Mouse (Mus musculus) heart, postnatal 14 days (tissue): ENCODE data around the gene Rxra. TPM values are rescaled to one million over a fixed set of nuclear protein-coding genes. Genes with fewer than 3 reads are reported as not detected.
A peak's percentile ranks its signal among the peaks of the same experiment; 100 is the strongest.

Experiments used
- DNase-seq, 2 experiments: peaks; one replicate each; pipeline ENCODE4 v3.0.0; 2021 to 2022
- intact Hi-C: fragments of 180-260 bp; cut with DNase I; formaldehyde crosslinking; loops from one replicate; pipeline ENCODE4 v1.15.1; 2025
- total RNA-seq, 2 experiments: library from RNA; stranded (reverse); gene quantifications; 2 replicates each; pipeline ENCODE4 v1.2.3; 2021

Gene Rxra
- total RNA-seq, 2 experiments from 2014 or later = 38.8 to 42.2 TPM

DNA sequence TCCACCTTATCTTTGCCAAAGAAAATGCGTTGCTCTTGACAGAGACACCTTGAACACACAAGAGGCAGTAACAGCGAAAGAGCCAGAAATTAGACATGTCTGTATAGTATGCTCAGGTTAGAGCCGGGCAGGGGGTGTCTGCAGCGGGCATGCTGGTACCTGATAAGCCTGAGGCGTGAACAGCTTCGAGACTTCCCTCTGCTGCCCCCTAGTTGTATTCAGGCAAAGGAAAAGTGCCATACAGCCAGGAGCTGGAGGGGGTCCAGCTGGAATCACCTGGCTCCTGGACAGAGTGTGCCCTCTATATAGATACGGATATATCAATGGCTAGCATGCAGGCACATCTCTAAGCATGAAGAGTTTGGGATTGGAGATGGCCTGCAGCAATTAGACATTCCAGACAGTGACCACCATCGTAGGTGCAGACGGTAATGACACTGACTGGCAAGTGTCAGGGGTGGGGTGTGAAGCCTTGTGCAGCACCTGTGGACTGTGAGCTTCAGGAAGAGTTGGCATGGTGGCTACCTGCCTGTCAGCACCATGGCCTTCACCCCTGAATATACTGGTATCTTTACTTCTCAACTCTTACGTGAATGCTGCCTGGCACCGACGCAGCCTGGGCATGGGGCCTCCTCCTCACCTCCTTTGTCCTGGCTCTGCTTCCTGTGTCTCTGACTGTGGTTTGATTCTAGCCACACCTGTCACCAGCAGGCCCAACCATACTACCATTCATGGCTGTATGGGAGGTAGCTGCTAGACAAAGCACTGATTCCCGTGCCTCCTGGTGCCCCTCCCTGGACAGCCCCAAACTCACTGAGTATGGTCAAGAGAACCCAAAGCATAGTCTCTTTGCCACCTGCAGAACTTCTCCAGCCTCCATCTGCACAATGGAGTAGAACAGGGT lies 54.0 kb downstream of the Rxra start:
- intact Hi-C loops = no loop called here
- peak; percentile 35 to 64 for DNase-seq

DNA sequence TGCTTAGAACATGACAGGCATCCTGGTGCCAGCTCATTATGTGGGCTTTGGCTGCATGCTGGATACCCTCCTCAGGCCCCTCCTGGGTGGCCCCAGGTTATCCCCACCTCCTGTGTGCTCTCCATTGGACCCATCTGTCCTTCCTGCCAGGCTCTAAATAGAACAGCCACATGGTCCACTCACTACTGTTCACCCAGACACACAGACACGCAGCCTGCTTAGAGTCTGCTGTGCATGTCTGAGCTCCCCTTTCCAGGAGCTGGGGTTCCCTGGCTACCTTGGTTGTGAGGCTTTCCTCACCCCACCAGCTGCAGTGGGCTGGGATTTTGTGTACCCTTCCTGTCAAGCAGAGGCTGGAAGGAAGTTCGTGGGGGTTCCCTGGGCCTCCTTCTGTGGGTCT lies 56.8 kb downstream of the Rxra start:
- intact Hi-C loops = no loop called here

DNA sequence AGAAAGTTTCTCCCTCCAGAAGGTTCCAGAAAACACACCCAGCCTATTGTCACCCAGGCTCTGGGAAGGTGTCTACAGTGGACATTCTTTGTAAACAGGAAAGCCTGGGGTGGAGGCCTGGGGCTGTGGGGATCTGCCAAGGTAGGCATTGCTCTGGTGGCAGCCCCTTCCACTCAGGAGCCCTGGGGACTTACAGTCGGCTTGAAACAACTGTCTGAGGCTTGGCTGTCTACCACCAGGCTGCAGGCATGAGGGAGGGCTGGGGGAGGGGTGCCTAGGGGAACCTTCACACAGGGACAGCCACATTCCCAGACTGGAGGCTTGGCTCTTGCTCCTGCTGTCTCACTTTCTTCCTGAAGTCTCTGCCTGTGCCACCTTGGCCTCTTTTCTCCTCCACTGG lies 58.1 kb downstream of the Rxra start:
- intact Hi-C loops = no loop called here
- DNase-seq = no peak

More for the DNA sequence above, 56.8 kb downstream of the Rxra start:
- no peak for DNase-seq

DNA sequence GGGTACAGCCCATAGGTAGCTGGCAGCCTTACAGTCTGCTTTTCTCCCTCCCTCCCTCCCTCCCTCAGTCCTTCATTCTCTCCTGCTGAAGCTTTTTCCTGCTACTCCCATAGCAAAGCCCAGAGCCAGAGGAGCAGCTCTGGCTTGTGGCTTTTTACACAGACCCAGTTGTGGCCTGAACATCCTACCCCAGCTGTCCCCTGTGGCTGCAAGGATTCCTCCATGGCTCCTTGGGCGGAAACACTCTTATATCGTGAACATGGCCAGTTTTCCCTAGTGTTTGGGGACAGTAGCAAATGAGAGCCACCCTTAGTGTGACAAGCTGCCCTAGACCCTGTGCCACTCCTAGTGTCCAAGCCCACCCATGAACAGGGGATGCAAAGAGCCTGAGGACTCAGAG lies 58.6 kb downstream of the Rxra start:
- intact Hi-C loops = no loop called here
- DNase-seq = no peak

DNA sequence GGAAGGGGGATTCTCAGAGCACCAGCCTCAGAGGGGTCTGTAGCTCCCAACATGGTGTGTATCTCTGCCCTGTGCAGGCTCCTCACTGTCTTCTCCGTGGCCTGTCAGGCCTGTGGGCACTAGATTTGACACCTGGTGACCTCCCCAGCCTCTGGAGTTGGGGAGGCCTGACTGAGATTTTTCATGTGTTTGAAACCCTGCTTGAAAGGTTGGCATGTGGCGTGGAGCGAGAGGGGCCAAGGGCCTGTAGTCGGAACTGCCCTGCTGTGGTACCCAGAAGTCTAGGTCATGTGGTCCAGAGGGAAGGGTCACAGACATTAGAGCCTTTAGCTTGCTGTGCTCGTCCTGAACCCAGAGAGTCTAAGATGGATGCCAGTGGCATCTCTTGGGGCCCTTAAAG lies 60.6 kb downstream of the Rxra start:
- no peak for DNase-seq
- intact Hi-C loops = no loop called here

DNA sequence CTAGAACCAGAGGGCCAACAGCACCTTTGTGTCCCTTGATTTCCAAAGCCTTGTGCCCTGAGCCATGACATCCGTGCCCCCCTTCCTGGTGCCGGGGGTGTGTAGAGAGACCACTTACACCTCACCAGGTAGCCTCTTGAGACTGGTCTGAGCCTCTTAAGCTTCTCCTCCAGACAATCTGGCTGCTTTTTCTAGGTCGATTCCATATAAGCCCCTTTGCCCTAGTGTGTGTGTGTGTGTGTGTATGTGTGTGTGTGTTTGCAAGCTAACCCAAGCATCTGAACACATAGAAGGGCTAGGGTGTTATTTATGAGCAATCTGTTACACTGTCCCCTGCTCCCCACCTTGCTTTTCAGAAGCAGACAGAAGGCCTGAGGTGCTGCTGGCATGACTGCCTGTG lies 62.2 kb downstream of the Rxra start:
- no peak for DNase-seq
- intact Hi-C loops = no loop called here

DNA sequence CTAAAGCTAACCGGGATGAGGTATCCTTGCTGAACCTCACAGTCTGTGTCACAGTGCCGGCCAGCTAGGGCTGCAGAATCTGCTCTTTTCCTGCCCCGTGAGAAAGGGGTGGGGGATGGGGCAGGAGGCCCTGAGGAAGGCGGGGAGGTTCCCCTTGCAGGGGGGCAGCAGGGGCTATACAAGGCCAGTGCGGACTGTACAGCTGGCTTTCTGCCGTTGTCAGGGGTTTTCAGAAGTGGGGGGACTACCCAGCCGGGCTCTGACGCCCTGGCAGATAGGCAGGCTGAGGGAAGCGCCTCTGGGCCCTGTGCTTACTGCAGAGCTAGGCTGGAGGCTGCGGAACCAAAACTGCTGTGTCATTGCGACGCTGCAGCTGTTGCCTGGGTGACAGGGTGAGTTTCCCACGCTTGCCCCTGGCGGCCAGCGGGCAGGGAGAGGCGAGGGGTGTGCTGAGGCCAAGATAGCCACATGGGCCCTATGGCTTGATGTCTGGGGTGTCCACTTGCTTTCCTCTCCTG lies 63.9 kb downstream of the Rxra start:
- peak; percentile 80 to 83 for DNase-seq
- intact Hi-C loops = no loop called here

DNA sequence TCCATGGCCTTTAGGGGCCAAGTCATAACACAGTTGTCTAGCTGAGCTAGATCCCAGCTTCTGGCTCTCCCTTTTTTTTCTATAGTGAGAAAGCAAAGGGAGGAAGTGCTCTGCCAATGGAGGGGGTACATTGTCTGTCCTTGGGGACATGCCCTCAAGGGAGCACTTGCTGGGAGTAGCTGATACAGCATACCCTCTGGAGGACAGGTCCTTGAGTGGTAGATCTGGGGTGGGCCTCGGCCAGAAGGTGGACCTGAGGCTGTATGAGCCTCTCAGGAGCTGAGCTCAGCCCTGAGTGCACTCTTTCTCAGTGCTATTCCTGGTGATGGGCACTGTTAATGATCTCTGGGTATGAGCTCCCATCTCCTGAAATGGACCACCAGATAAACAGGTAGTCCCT lies 66.9 kb downstream of the Rxra start:
- intact Hi-C loops = no loop called here
- DNase-seq = no peak

DNA sequence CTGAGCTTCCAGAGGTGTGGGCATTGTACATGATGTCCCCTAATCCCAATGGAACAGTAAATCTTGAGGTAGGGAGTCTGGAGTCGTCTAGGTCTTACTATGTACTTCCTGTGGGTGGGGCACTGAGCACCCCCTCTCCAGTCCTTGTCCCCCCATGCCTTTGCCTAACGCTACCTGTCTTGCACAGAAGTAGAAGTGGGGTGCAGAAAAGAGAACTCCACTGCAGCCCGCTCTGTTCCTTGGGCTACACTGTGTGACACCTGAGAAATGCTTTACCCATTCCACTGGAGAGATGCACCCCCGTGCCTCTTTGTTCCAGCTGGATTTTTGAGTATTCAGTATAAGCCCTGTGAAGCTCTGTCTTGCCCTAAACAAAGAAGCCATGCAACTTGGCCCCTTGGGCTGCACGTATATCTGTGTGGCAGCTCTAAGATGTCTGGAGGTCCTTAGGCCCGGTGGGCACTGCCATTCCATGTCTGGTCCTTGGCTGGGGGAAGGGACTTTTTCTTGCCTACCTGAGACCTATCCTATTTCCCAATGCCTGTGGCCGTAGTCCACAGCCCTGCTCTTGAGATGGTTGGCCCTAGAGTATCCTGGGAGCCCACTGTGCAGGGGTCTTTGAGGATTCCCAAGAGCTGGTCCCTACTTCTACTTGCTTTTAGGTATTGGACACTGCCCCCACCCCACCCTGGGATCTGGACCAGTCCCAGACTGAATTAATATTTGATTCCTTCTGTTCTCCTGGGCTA lies 67.8 kb downstream of the Rxra start:
- intact Hi-C loops = no loop called here
- no peak for DNase-seq

DNA sequence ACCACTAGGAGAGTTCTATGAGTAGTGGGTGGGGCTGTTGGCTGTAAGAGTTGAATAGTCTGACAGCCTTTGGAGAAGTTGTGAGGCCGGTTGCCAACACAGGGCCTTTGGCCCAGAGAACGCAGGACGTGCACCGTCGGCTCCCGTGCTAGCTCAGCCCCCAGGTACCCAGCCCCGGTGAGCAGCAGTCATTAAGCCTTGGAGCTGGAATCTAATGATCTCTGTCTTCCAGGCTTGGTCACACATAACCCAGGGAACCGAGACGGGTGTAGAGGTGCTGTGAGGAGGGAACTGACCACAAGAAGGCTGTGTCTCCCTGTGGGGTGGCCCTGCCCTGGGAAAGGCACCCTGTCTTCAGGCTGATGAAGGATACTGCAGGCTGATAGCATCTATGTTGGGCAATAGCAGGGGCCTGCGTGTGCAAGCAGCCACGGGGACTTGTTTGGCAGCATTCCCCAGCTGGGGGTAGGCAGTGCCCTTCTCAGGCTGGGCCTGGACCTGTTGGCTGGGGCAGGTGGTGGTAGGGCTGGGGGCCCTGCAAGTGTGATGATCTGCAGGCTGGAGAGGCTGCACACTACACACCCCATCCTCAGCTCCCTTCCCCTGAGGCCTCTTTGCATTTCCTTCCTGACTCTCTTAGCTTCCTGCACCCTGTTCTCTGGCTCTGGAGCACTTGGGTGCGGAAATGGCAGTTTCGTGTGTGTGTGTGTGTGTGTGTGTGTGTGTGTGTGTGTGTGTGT lies 68.5 kb downstream of the Rxra start:
- DNase-seq = peak; percentile 43 to 47
- intact Hi-C loops = no loop called here

DNA sequence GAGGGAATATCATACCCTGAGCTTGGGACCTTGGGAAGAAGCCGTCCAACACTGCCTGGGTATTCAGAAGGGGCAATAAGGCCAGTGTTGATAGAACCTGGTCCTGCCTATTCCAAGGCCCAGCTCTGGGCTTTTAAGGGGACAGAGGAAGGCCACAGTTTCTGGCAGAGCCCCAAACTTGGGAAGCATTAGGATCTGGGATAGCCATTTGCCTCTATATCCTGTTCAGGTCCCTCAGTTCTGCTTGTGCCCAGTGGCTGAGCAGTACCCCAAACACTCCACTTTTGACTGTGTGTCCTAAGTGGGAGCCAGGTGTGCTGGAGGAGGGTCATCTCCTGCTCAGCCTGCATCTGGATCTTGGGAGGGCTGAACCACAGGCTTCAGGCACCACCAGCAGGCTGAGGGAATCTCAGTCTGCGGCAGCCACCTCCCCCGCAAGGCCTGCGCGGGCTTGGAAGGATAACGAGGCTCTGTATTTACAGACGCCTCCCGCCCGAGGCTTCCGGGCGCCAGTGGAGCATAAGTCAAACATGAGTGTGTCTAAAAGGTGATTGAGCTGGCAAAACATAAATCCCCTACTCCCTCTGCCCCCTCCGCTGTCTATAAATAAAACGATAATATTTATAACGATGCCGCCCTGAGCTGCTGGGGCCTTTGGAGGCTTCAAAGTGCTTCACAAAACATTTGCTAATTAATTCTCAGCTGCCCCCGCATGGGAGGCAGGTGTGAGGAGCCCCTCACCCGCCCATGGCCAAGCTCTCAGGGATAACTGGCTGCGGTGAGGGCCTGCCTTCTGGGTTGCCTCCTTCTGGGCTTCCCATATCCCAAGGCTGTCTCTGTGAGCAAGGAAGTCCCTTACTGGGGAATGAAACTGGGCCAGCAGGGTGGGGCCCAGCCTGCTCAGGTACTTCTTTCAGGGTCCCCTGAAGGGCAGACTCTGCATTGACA lies 69.7 kb downstream of the Rxra start:
- intact Hi-C loops = no loop called here
- DNase-seq = peak; percentile 54 to 58

DNA sequence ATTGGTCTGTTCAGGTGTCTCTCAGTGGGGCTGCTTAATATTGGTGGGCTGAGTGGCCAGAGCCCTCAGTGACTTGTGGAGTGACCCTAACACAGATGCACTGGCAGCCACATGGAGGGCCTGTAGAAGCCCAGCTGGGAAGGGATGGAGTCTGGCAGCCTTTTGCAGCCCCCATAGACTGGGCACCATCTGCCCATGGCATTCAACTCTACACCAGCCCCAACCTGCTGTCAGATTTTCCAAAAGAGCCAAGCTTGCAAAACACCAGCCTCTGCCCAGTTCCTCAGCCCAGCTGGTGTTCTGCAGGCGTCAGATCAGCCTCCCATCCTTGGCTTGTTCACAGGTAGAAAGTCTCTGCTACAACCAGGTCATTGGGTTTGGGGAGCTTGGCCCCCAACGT lies 70.6 kb downstream of the Rxra start:
- DNase-seq = no peak
- intact Hi-C loops = no loop called here

DNA sequence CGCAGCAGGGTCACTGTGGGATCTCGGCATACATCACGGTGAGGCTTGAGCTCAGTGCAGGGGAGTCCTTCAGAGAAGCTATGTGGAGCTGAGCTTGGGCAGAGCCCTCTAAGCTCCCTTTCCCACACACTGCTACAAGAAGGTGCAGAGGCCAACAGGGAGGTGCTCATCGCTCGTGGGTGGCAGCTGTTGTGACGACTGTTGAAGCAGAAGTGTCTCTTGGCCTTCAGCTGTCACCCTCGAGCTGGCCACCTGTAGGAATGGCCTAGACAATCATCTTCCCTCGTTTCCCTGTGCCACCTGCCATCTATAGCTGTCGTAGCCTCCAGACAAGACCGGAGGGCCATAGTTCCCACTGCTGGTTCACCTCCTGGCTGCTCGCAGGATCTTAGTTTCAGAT lies 72.7 kb downstream of the Rxra start:
- no peak for DNase-seq
- intact Hi-C loops = no loop called here

DNA sequence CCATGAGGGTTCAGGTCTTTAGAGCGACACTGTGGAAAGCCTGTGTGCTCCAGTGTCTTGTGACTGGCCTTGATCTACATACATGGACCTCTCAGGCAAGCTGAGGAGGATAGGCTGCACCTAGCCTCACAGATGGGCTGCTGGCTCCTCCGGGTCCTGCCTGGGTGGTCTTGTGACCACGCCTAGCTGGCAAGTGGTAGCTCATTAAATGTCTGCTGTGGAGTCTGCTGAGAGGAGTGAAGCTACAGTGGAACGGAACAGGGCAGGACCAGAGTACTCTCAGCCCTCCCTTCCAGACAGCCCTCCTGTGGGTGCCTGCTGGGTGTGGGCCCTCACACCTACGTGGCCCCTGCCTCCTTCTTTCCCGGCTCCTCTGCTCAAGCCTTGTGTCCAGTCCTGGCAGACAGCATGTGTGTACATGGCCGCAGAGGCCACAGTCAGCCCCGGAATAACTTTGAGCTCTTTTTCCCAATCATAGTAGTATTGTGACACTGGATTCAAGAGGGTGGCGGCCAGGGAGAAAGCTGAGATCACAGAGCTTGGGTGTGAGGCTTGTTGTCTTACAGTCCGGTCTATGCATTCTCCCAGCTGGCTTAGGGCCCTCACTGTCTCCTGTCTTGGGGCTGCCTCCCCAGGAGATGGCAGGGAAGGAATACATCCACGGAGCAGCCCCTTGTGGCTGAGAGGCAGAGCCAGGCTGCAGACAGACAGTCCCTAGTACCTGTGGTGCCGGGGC lies 74.3 kb downstream of the Rxra start:
- DNase-seq = no peak
- intact Hi-C loops = no loop called here

DNA sequence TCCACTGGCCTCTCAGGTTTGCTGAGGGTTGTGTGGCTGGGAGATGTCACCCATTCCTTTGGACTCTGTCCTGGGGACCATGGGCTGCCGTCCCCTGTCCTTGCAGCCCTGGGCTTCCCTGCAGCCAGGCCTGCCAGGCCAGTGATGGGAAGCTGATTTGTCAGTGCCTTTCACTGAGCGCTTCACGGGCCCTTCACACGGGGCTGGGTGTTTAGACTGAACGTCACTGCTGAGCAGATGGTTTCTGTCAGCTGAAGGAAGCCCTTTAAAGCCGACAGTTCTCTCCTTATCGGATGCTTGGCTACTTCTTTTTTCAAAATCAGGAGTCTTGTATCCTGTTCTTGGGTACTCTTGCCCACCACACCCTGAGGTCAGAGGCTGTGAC lies 74.9 kb downstream of the Rxra start:
- no peak for DNase-seq
- intact Hi-C loops = no loop called here

DNA sequence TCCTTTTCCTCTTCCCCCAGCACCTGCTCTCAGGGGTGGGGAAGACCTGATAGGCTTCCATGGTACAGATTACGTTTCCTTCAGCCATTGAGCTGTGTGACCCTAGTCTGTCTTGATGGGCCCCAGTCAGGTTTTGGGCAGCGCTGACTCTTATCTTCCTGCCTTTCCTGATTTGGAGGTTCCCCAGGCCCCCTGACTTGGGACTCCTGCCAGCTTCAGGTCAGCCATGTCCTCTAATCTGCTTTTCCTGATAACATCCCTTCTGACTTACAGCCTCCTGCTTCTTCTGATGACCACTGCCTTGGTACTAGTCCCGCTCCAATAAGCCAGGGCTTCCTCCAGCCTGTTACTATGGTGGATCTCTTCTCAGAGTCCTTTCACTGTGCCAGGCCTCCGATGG lies 75.6 kb downstream of the Rxra start:
- intact Hi-C loops = no loop called here
- no peak for DNase-seq

DNA sequence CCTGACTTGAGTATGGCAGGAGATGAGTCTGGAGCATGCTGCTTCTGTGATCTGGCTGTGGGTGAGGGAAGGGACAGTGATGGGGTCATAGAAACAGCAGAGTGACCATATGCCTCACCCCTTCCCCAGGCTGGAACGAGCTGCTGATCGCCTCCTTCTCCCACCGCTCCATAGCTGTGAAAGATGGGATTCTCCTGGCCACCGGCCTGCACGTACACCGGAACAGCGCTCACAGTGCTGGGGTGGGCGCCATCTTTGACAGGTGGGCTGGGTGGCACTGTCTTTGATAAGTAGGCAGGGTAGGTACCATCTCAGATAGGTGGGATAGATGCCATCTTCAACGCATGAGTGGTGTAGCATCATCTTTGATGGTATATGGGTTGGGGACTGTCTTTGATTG lies 77.9 kb downstream of the Rxra start:
- no peak for DNase-seq
- intact Hi-C loops = no loop called here

DNA sequence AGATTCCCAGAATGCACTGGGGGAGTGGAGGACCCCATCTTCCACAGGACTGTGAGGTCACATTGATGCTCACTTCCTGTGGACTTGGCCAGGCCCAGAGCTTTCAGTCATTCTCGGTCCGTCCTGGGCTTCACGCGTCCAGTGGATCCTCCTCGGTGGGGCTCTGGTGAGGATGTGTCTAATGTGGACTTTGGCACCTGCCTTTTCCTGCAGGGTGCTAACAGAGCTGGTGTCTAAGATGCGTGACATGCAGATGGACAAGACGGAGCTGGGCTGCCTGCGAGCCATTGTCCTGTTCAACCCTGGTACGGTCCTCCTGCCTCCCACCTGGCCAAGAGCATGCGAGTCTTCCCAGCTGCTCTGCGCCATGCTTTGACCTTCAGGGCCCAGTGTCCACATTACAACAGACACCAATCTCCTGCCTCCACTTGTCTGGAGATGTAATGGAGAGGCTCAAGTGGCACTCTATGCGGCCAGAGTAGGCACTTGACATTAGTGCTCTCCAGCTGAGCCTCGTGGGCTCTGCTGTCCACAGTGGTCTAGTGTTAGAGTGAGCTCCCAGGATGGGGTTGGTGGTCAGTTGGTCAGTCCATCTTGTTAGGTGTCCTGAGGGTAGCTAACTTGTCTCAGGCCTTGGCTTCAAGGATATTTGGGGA lies 79.9 kb downstream of the Rxra start:
- no peak for DNase-seq
- intact Hi-C loops = no loop called here
